Mouse (Mus musculus) activated CD4-positive, CD25-positive, alpha-beta regulatory T cell (primary cell): Measurements from ENCODE around the gene Ppp1r14d. TPM values are rescaled to one million over a fixed set of nuclear protein-coding genes. Genes with fewer than 3 reads are reported as not detected.

ENCODE experiments used
- polyA plus RNA-seq, 2 experiments: library from polyadenylated mRNA; unstranded; fragments of 100-300 nt; shearing (Covaris generic); gene quantifications; one replicate each; pipeline ENCODE4 v1.2.1; 2017

Ppp1r14d gene
- not detected for polyA plus RNA-seq

DNA sequence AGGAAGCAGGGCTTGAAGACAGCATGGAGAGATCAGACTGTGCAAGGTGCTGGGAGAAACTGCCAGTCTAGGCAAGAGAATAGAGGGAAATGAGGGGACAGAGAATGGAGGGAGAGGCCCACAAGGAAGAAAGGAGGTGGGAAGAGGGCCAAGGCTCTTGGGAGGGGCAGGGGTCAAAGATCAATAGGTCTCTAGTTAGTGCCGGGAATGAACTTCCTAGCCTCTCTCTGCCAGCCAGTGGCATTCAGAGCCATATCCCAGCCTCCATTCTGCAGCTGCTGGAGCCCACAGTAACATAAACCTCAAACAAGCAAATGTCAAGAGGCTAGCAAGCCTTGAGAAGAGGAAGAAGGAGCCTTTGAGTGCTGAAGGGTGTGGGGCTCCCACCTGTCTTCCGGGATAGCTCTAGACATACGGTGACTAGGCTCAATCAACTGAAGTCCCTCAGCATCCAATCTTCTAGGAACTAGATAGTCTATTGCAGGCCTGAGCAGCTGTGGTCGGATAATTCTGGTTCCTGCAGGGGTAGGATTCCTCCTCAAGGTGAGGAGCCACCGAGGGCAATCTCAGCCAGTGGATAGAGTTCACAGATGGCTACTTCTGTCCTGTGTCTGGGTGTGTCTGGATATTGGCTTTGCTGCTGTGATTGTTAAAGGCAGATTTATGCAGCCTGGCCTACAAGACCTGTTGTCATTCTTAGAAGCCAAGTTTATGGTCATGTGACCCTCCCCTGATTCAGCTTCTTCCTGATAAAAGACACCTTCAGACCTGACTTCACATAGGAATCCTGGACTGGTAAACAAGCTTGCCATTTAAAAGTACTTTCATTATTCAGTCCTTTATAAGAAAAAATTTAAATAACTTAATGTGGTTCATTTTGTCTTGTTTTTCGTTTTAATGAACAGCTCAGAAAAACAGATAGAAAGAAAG lies at the start of gene Ppp1r14d:
TSS of gene Ppp1r14d (minus strand) at position 132 of the 930 bp plus-strand sequence.

GRCm38 (mm10) chr2:119270643-119271331 lies 41.1 kb upstream of the Ppp1r14d start, which contains the start of gene Rhov:
TSS of gene Rhov (minus strand) at chr2:119271272.

GRCm38 (mm10) chr2:119237210-119237870 lies 7.6 kb upstream of the Ppp1r14d start, which contains the start of gene Spint1:
TSS of gene Spint1 (plus strand) at chr2:119237362.

DNA sequence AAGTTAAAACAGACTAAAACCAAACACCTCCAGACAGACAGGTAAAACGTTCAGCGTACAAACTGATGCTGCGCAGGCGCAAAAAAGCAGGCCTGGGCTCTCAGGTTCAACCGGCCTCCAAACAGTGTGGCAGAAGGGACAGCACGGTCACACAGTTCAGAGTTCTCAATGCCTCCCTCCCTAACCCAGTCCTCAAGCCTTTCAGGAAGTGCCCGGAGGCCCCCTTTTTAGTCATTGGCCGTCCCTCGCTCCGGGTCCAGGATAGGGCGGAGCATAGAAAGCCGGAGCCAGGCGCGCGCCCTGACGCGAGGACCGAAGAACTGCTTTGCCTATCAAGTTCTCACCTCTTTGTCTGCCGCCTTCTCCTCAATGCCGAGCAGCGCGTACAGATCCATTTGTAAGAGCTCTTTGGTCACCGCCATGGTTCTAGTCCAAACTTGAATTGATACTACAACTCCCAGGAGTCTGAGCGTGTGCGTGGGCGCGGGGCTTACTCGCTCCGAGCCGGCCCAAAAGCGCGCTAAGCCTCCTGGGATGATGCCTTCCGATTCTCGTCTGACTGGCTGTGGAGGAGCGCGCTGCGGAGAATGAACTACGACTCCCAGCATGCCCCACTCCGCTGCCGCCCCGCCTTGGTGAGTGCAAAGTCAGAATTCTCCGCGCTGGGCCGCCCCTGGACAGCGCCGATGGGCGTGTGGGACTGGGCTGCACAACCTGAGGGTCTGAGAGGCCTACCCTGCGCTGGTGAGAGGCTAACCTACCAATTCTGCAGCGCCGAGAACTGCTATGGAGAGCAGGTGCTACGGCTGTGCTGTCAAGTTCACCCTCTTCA lies 21.1 kb downstream of the Ppp1r14d start, which contains the start of the genes Zfyve19 and Dnajc17:
TSS of gene Zfyve19 (plus strand) at position 274 of the 832 bp plus-strand sequence.
TSS of gene Dnajc17 (minus strand) at position 452 of the 832 bp plus-strand sequence.

DNA sequence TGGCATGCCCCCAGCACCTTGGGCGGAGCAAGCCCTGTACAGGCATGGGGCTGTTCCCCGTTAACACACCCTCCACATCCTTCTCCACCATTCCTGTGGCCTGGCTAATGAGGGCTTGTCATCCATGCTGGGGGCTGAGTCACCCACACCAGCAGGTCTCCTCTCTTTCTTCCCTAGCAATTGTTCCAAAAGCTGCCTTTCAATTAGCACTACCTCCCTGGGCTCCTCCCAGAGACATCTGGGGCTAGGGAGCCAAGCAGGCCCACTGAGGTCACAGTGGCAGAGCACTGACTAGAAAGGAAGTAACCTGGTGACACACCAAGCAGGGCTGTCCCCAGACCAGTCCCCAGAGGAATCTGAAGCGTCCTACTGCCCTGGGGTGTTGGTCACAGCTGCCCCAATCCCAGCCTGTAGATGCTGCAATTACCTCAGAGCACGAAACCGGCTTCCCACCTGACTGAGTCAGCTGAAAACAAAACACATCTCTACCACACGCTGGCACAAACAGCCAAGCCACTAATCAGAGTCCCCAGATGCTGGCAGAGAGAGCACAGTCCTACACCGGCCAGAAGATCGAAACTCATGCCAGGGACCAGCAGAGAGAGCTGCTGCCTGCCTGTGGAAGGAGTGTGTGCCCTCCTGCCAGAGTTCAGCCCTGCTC lies 55.6 kb downstream of the Ppp1r14d start, which contains the start of gene Gm14137:
TSS of gene Gm14137 (plus strand) at position 519 of the 661 bp plus-strand sequence.

Other genes starting within 250 kb of the Ppp1r14d start
- gene Ccdc32, start 200.5 kb downstream of the Ppp1r14d start, polyA plus RNA-seq = 10 to 100 TPM; 23.9 to 25.4 TPM
- 1 to 10 TPM; 1.8 to 2.1 TPM for gene Rpusd2, start 195.1 kb downstream of the Ppp1r14d start, polyA plus RNA-seq
- gene Knl1, start 182.8 kb downstream of the Ppp1r14d start, polyA plus RNA-seq = 1 to 10 TPM; 8.8 to 9.2 TPM
- gene Rad51, start 117.1 kb downstream of the Ppp1r14d start, polyA plus RNA-seq = 10 to 100 TPM; 15.3 to 16.5 TPM
- gene Rmdn3, start 72.9 kb downstream of the Ppp1r14d start, polyA plus RNA-seq = 10 to 100 TPM; 15.4 to 21.4 TPM
- not detected for gene Gchfr, start 62.1 kb downstream of the Ppp1r14d start, polyA plus RNA-seq
- gene Gm14137, start 55.4 kb downstream of the Ppp1r14d start, polyA plus RNA-seq = under 1 TPM; 0.13 to 0.27 TPM
- gene Zfyve19, start 21.3 kb downstream of the Ppp1r14d start, polyA plus RNA-seq = 10 to 100 TPM; 35.1 to 45.8 TPM
- gene Dnajc17, start 21.1 kb downstream of the Ppp1r14d start, polyA plus RNA-seq = 10 to 100 TPM; 19.2 to 32.5 TPM
- gene Spint1, start 7.5 kb upstream of the Ppp1r14d start, polyA plus RNA-seq = under 1 TPM; 0.36 to 0.97 TPM
- under 1 TPM in 1 of 2 experiments, not detected in 1; 0.56 TPM for gene Rhov, start 41.4 kb upstream of the Ppp1r14d start, polyA plus RNA-seq
- gene Vps18, start 58.8 kb upstream of the Ppp1r14d start, polyA plus RNA-seq = 10 to 100 TPM in 1 of 2 experiments, 1 to 10 TPM in 1; 9.7 to 12.7 TPM
- not detected for gene Dll4, start 95.9 kb upstream of the Ppp1r14d start, polyA plus RNA-seq
- gene Chac1, start 121.3 kb upstream of the Ppp1r14d start, polyA plus RNA-seq = under 1 TPM in 1 of 2 experiments, not detected in 1; 0.58 TPM
- gene Ino80, start 247.8 kb upstream of the Ppp1r14d start, polyA plus RNA-seq = 1 to 10 TPM; 4.4 to 5.4 TPM